Mouse (Mus musculus) heart, adult 11 months (tissue): ENCODE data around the gene Hsp90ab1.

Experiments used
- DNase-seq: peaks from one replicate; pipeline ENCODE4 v3.0.0; 2022

Hsp90ab1 gene

GRCm38 (mm10) chr17:45595736-45596390 lies 22.8 kb upstream of the Hsp90ab1 start:
- DNase-seq: peak; percentile 85

- peak; percentile 99 for DNase-seq
Observed at GRCm38 (mm10) chr17:45594881-45595735, 22.0 kb upstream of the Hsp90ab1 start.

DNA sequence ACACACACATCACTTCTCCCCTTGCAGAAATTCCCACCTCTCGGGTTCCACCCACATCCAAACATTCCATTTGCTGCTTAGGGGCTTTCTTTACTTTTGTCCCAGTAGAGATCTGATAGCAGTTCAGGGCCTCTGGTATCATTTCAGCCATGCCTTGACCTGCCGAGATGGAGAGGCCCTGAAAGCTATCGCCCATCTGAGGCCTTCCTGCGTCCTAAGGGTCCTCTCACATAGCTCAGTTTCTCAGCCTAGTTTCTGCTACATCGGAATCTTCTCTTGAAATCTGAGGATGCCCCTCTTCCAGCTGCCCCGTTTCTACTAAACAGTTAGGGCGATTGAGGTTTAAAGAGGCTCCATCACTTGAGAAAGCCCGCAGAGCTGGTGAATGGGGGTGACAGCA lies 21.1 kb upstream of the Hsp90ab1 start:
- DNase-seq: peak; percentile 81

GRCm38 (mm10) chr17:45593479-45593878 lies 20.4 kb upstream of the Hsp90ab1 start:
- DNase-seq: peak; percentile 96

- DNase-seq: peak; percentile 98
Observed at GRCm38 (mm10) chr17:45592606-45593431, 19.7 kb upstream of the Hsp90ab1 start.

DNA sequence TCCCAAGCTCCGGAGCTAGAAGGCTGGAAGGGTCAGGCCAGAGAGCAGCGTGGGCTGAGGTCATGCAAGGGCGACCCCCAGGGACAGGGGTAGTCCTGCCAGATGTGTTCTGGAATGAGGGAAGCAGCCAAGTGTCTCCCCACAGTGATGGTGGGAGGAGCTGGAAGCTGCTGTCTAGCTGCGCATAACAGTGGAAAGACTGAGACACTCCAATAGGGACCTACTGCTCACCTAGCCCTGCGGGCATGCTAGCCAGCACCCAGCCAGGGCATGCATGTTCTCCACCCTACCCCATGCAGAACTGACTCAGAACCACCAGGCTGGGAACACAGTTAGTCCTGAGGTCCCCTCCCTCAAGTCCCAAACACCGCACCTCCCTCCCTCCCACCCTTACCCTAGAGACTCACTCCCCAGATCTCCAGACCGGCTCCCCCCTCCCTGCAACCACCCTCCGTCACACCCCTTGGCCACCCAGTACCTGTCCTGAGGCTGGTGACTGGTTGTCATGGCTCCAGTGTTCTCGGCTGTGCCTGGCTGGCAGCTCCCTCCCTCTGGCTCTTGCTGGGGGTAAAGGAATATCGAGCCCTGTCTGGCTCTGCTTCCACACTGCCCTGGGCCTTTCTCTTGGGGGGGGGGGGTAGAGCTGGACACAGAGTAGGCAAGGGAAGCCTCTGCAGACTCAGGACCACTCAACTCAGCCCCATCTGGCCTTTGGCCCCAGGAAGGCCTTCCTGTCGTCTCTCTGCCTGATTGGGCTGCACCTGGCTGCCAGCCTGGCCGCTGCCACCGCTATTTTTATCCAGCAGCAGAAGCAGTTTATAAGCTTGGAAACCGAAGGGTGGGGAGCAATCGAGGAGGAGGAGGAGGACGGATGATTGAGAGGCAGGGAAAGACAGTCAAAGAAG lies 18.9 kb upstream of the Hsp90ab1 start:
- peak; percentile 99 for DNase-seq

DNA sequence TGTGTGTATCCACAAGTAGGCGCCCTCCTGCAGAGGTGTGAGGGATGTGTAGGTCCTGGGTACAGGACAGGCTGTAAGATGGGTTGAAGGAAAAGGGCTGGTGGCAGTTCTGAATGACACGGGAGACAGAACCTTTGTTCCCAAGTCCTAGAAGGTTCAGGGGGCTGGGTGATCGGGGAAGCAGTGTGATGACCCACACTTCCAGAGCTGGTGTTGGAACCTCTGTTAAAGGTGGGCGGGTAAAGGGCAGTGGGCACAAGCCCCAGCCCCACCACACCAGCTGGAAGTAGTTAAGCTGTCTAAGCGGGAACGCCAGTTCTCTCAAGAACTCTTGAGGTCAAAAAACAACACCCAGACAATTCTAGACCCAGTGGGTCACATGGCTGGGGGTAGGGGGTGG lies 17.3 kb upstream of the Hsp90ab1 start:
- DNase-seq: peak; percentile 91

DNA sequence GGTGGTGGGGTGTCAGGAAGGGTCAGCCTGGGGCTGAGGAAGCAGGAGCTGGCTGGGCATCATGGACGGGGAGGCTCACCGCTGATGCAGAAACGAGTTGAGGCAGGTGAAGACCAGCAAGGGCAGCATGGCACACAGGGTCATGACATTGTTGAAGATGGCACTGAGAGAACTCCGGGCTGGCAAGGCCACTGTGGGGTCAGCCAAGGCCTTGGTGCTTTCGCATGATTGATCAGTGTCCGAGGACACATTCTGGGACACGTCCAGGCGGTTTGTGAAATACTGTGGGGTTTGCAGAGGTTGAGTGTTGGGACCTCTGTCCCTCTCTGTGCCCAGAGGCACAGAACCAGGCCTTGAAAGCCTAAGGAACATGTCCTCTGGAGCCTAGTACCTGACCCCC lies 16.8 kb upstream of the Hsp90ab1 start:
- DNase-seq: peak; percentile 87

- peak; percentile 89 for DNase-seq
Observed at GRCm38 (mm10) chr17:45589236-45589635, 16.2 kb upstream of the Hsp90ab1 start.

DNA sequence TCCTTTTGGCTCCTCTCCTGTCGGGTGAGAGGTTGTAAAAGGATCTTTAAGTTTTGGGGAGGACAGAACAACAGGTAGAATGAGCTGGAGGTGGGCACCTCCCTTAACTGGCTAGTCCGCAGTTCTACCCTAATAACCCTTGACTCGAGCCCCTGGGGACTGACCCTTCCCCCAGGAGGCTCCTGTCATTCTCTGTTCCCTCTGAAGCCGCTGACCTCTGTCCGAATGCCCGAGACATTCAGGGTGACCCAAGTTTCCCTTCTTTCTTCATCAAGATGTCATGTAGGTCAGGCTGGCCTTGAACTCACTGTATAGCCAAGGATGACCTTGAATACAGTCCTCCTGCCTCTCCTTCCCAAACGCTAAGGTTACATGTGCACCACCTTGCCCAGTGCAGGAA lies 15.3 kb upstream of the Hsp90ab1 start:
- peak; percentile 90 for DNase-seq

GRCm38 (mm10) chr17:45586449-45586837 lies 13.4 kb upstream of the Hsp90ab1 start:
- DNase-seq: no peak

DNA sequence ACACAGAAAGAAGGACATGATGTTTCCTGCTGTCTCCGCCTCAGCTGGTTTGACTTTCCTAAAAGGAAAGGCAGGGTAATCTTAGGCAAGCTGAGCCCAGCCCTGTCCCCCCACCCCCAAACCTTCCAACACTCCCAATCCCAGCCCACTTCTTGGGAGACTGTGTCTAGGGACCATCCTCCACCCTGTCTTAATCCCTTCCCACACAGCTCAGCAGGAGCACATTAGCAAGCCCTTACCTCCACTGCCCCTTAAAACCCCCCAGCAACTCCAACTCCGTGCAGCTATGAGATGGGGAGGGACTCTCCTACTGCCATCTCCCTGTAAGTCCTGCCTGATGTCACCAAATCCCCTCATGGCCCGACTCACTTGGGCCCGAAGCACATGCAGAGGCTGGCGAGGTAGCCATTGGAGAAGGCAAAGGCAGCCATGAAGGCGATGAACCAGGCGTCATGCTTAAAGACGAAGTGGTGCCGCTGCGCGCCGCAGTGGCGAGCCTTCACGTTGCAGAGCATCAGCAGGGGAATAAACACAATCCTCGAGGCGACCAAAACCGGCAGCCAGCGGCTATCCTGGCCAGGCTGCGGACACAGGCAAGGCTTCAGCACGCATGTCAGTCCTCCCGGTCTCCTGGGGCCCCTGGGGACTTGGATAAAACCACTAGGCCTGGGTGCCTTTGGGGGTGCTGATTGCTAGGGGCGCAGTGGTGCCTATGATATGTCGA lies 12.8 kb upstream of the Hsp90ab1 start:
- DNase-seq: peak; percentile 93

DNA sequence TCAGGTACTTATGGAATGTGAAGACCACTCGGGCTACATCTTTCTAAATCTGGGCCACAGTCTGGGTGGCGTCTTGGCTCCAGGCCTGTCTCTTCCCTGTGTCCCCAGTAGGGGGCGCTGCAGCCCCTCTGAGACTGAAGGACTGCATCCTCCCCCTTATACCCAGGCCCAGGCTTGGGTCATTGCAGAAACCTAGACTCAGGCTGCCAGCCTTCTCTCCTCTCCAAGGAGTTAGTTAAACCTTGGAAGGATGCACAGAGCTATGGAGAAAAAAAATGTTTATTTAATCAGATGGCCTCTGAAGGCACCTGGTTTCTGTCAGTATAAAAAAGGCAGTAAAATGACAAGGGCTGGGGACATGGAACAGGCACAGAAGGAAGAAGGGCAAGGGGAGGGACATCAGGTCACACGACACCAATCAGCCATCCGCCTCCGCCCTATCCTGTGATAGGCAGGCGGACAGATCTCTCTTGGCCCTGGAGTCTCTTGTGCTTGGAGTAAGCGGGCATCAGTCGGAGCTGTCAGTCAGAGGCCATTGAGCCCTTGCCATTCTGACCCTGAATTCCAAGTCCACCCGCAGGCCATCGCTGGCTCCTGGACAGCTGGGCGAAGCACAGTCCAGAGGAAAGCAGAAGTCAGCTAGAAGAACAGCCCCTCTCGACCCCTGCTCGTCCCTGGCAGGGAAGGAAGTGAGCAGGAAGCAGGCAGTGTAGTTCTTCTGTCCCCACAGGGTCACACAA lies 12.0 kb upstream of the Hsp90ab1 start:
- peak; percentile 99 for DNase-seq

DNA sequence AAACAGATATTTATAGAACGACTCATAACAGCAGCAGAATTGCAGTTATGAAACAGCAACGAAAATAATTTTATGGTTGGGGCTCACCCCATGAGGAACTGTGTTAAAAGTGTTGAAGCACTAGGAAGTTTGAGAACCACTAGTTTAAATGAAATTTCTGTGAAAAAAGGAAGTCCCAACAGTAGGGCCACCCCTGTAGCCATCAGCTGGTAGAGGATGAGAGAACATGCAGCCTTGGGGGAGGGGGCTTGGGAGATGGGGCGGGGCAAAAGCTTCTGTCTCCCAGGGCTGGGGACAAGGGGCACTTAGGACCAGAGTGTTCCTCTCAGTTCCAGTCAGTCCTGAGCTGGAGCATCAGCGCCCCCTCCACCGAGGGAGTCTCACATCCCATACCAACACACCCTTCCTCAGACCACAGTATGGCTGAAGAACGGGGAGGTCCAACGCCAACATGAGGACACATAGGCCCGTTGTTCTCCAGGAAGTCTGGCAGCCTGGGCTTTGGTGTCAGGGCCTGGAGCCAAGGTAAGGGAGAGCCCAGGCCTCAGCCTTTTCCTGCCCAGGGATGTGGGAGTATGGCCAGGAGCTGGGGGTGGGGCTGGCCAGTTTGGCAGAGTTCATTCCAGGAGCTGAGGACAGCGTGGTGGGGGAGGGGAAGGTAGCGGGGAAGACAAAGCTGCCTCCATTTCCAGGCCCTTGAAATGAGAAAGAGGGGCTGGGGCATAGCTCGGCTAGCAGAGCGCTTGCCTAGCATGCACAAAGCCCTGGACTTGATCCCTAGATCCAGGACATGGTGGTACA lies 11.2 kb upstream of the Hsp90ab1 start:
- DNase-seq: peak; percentile 100

- DNase-seq: peak; percentile 86
Observed at GRCm38 (mm10) chr17:45582715-45583355, 9.8 kb upstream of the Hsp90ab1 start.

GRCm38 (mm10) chr17:45582188-45582587 lies 9.1 kb upstream of the Hsp90ab1 start:
- no peak for DNase-seq

DNA sequence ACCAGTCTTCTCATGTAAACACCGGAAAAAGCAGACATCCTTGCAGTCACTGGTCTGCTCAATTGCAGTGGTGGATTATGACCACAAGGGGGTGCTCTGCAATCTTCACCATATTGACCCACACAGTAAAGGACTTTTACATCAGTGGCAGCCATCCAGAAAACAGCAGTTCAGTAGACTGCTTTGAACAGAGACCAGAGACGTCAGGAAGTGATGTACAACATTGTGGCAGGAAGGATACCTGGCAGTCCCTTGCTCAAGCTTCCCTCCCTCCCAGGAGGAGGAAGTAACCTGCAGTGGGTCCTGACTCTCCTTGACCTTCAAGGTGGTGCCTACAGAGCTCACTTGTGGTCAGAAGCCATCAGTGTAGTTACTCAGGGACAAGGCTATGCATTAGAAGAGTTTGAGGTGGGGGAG lies 8.5 kb upstream of the Hsp90ab1 start:
- DNase-seq: peak; percentile 96

GRCm38 (mm10) chr17:45580958-45581477 lies 7.9 kb upstream of the Hsp90ab1 start:
- peak; percentile 97 for DNase-seq

DNA sequence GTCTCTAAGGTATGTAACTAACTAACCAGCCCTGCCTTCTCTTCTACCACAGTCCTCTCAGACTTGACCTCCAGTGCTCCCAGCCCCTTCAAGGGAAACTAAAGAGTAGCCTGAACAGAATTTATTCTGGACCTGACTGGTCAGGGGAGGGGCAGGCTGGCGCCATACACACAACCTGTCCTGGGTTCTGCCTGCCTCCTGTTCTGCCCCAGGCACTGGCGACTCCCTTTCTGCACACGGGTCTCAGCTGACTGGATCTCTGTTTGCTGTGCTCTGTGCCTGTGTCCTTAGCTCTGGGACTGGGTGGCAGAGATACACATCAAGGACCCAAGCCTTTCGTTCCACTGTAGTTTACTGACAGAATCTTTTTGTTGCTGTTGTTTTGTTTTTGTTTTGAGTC lies 6.5 kb upstream of the Hsp90ab1 start:
- no peak for DNase-seq
